Mouse (Mus musculus) midbrain, postnatal 0 days (tissue): ENCODE results near the gene Gabpb1. TPM values are rescaled to one million over a fixed set of nuclear protein-coding genes. Genes with fewer than 3 reads are reported as not detected.

Experiments
- ATAC-seq: fragments of 200-750 bp; cut with Nextera tagmentation; 2 replicates; pipeline ENCODE4 v1.8.0; 2017; ENCODE audit warnings: moderate number of reproducible peaks, mild to moderate bottlenecking, moderate TSS enrichment, moderate library complexity; ENCODE audit not compliant: low FRiP score
- DNase-seq: peaks from one replicate; pipeline ENCODE4 v3.0.0-alpha.2; 2015; ENCODE audit warnings: low spot score
- H3K27ac ChIP-seq: fragments of 300-500 bp; sonication (generic); 2 replicates; pipeline ENCODE4 v1.5.1; 2014; ENCODE audit warnings: low read depth, mild to moderate bottlenecking, low read length, mixed read lengths
- H3K27me3 ChIP-seq: fragments of 300-500 bp; sonication (generic); 2 replicates; pipeline ENCODE4 v1.6.1; 2014; ENCODE audit warnings: low read length, control low read depth, mixed read lengths; ENCODE audit not compliant: insufficient read depth
- H3K36me3 ChIP-seq: fragments of 300-500 bp; sonication (generic); 2 replicates; pipeline ENCODE4 v1.6.1; 2014; ENCODE audit warnings: low read length, control low read depth, mixed read lengths; ENCODE audit not compliant: insufficient read depth
- H3K4me1 ChIP-seq: fragments of 300-500 bp; sonication (generic); 2 replicates; pipeline ENCODE4 v1.6.1; 2014; ENCODE audit warnings: mild to moderate bottlenecking, control low read depth, antibody characterized with exemption, low read length, mixed read lengths; ENCODE audit not compliant: insufficient read depth
- H3K4me2 ChIP-seq: fragments of 300-500 bp; sonication (generic); 2 replicates; pipeline ENCODE4 v1.6.1; 2014; ENCODE audit warnings: low read depth, mild to moderate bottlenecking, low read length, mixed read lengths; ENCODE audit not compliant: poor library complexity, severe bottlenecking
- H3K4me3 ChIP-seq: fragments of 300-500 bp; sonication (generic); 2 replicates; pipeline ENCODE4 v1.5.1; 2014; ENCODE audit warnings: low read depth, mild to moderate bottlenecking, low read length, moderate library complexity
- H3K9ac ChIP-seq: fragments of 300-500 bp; sonication (generic); replicated peaks from 2 replicates; pipeline ENCODE4 v1.6.1; 2014; ENCODE audit warnings: mild to moderate bottlenecking, low read length, moderate library complexity, mixed read lengths; ENCODE audit not compliant: poor library complexity, severe bottlenecking
- H3K9me3 ChIP-seq: fragments of 300-500 bp; sonication (generic); 2 replicates; pipeline ENCODE4 v1.6.1; 2016; ENCODE audit warnings: low read length, control low read depth
- CTCF ChIP-seq: IDR thresholded peaks from 2 replicates; pipeline ENCODE4 v1.5.1; 2016; ENCODE audit warnings: antibody characterized with exemption, mild to moderate bottlenecking
- WGBS: fragments of 180-500 bp; shearing (Covaris S2); extraction: QIAGEN DNeasy Blood & Tissue Kit; methylation state at CpG from one replicate; pipeline ENCODE4 v1.1.7; 2014; 5-methylcytosine and 5-hydroxymethylcytosine counted together
- polyA plus RNA-seq: library from polyadenylated mRNA; unstranded; fragments of >200 nt; fragmentation: Nextera tagmentation; extraction: Ambion mirVana; gene quantifications from 2 replicates; pipeline ENCODE4 v1.2.1, GENCODE M21; 2015
- total RNA-seq: library from RNA; depleted of rRNA; stranded (reverse); fragments of >200 nt; gene quantifications from 2 replicates; pipeline ENCODE4 v1.2.3, GENCODE M21; 2014

Gene Gabpb1
- total and polyA plus RNA-seq, 2 experiments from 2014 or later = 11.5 to 26.5 TPM

GRCm38 (mm10) chr2:126695285-126695684 is 19.1 kb upstream of the Gabpb1 start:
- DNase-seq (no peak), ATAC-seq (no peak)
- no peaks in the 10 kb centered on the region for H3K4me1 ChIP-seq
- H3K27ac ChIP-seq = no peak overlapping the region
- TF ChIP-seq CTCF = no peak
- no peaks in the 10 kb centered on the region for H3K9me3 ChIP-seq
- WGBS = 85% methylated on average over 6 of the region's 6 CpGs
- no peak overlapping the region for H3K9ac ChIP-seq
- H3K4me3 ChIP-seq = no peak overlapping the region
- H3K27me3 ChIP-seq = no peaks in the 10 kb centered on the region
- H3K36me3 ChIP-seq = no peaks in the 10 kb centered on the region
- H3K4me2 ChIP-seq = no peak overlapping the region

GRCm38 (mm10) chr2:126691290-126691689 is 15.2 kb upstream of the Gabpb1 start:
- Histone ChIP-seq H3K9ac (no peak overlapping the region), H3K36me3 (no peaks in the 10 kb centered on the region), H3K4me2 (no peak overlapping the region), H3K27ac (no peak overlapping the region), H3K9me3 (no peaks in the 10 kb centered on the region), H3K4me1 (no peaks in the 10 kb centered on the region), H3K27me3 (no peaks in the 10 kb centered on the region), H3K4me3 (no peak overlapping the region)
- TF ChIP-seq CTCF = no peak
- 86% methylated on average over 3 of the region's 3 CpGs for WGBS
- no peak for DNase-seq
- no peak for ATAC-seq

- H3K4me3 ChIP-seq = no peak overlapping the region
- no peaks in the 10 kb centered on the region for H3K27me3 ChIP-seq
- H3K4me2 ChIP-seq = no peak overlapping the region
- H3K4me1 ChIP-seq = no peaks in the 10 kb centered on the region
- no peak for TF ChIP-seq CTCF
- DNase-seq (no peak), ATAC-seq (no peak)
- H3K9me3 ChIP-seq = no peaks in the 10 kb centered on the region
- 88% methylated on average over 1 of the region's 1 CpGs for WGBS
- H3K36me3 ChIP-seq = no peaks in the 10 kb centered on the region
- H3K9ac ChIP-seq = no peak overlapping the region
- no peak overlapping the region for H3K27ac ChIP-seq
Measured at GRCm38 (mm10) chr2:126682937-126683336, 6.8 kb upstream of the Gabpb1 start.

- Histone ChIP-seq H3K4me1 (no peaks in the 10 kb centered on the region), H3K9ac (no peak overlapping the region), H3K27ac (no peak overlapping the region), H3K9me3 (no peaks in the 10 kb centered on the region), H3K27me3 (no peaks in the 10 kb centered on the region), H3K4me3 (no peak overlapping the region), H3K36me3 (no peaks in the 10 kb centered on the region), H3K4me2 (no peak overlapping the region)
- no peak for ATAC-seq
- no peak for TF ChIP-seq CTCF
- DNase-seq = no peak
- WGBS = 91% methylated on average over 2 of the region's 2 CpGs
Measured at GRCm38 (mm10) chr2:126682333-126682732, 6.2 kb upstream of the Gabpb1 start.

GRCm38 (mm10) chr2:126677366-126677765 is 1.2 kb upstream of the Gabpb1 start:
- Histone ChIP-seq H3K36me3 (no peaks in the 10 kb centered on the region), H3K4me3 (no peak overlapping the region), H3K4me1 (peaks cover 10% of the 10 kb centered on the region; the same call in 1 of the 2 replicates), H3K9me3 (no peaks in the 10 kb centered on the region), H3K9ac (no peak overlapping the region), H3K27me3 (no peaks in the 10 kb centered on the region), H3K27ac (no peak overlapping the region), H3K4me2 (no peak overlapping the region)
- no peak for ATAC-seq
- WGBS = 98% methylated on average over 1 of the region's 1 CpGs
- TF ChIP-seq CTCF = no peak
- no peak for DNase-seq

- Histone ChIP-seq H3K27ac (peak overlapping the region; percentile 100), H3K27me3 (no peaks in the 10 kb centered on the region), H3K9ac (peak overlapping the region; percentile 98), H3K9me3 (no peaks in the 10 kb centered on the region), H3K4me1 (peaks cover 10% of the 10 kb centered on the region; the same call in 1 of the 2 replicates), H3K4me3 (peak overlapping the region; percentile 94), H3K4me2 (peak overlapping the region; percentile 72), H3K36me3 (no peaks in the 10 kb centered on the region)
- DNase-seq (peak; percentile 94), ATAC-seq (peak; percentile 91)
- WGBS = under 1% methylated on average over 99 of the region's 99 CpGs
- TF ChIP-seq CTCF = no peak
Measured at GRCm38 (mm10) chr2:126675169-126676121, 692 bp downstream of the Gabpb1 start.
